Mouse (Mus musculus) urinary bladder, adult 2 months (tissue): Measurements from ENCODE around the gene Mfsd5. TPM values are rescaled to one million over a fixed set of nuclear protein-coding genes. Genes with fewer than 3 reads are reported as not detected.
A peak's percentile ranks its signal among the peaks of the same experiment; 100 is the strongest.

ENCODE experiments used
- DNase-seq: peaks from one replicate; pipeline ENCODE4 v3.0.0; 2022; ENCODE audit warnings: low spot score
- polyA plus RNA-seq: library from polyadenylated mRNA; depleted of rRNA; stranded (reverse); fragments of >200 nt; gene quantifications from 2 replicates; pipeline ENCODE4 v1.2.3, GENCODE M21; 2012; rRNA removed

The Mfsd5 gene
- polyA plus RNA-seq, 1 experiment = 64.4 TPM

- no peak for DNase-seq
These were observed 3.4 kb downstream of the Mfsd5 start for GRCm38 (mm10) chr15:102282463-102283292.

GRCm38 (mm10) chr15:102283648-102284047 lies 4.4 kb downstream of the Mfsd5 start:
- DNase-seq = no peak

GRCm38 (mm10) chr15:102287395-102287794 lies 8.1 kb downstream of the Mfsd5 start:
- no peak for DNase-seq

GRCm38 (mm10) chr15:102295633-102296367 lies 16.5 kb downstream of the Mfsd5 start, which contains the start of gene Espl1:
Gene Espl1, plus strand, starts transcription at chr15:102296266.
- DNase-seq = peak; percentile 76

GRCm38 (mm10) chr15:102296368-102297006 lies 17.2 kb downstream of the Mfsd5 start:
- DNase-seq = no peak

- DNase-seq = no peak
These were observed 23.3 kb downstream of the Mfsd5 start for GRCm38 (mm10) chr15:102302542-102302941.

- DNase-seq = no peak
These were observed 29.5 kb downstream of the Mfsd5 start for GRCm38 (mm10) chr15:102308717-102309116.

GRCm38 (mm10) chr15:102310074-102310845 lies 31.0 kb downstream of the Mfsd5 start:
- no peak for DNase-seq

GRCm38 (mm10) chr15:102311489-102311888 lies 32.2 kb downstream of the Mfsd5 start:
- no peak for DNase-seq

- DNase-seq = no peak
These were observed 36.0 kb downstream of the Mfsd5 start for GRCm38 (mm10) chr15:102315292-102315691.

GRCm38 (mm10) chr15:102316263-102316662 lies 37.0 kb downstream of the Mfsd5 start:
- no peak for DNase-seq

GRCm38 (mm10) chr15:102324654-102325473 lies 45.6 kb downstream of the Mfsd5 start:
- DNase-seq = no peak

GRCm38 (mm10) chr15:102326022-102326576 lies 46.8 kb downstream of the Mfsd5 start, which contains the start of gene Pfdn5:
Gene Pfdn5, plus strand, starts transcription at chr15:102326116.
- peak; percentile 71 for DNase-seq

GRCm38 (mm10) chr15:102326892-102327291 lies 47.6 kb downstream of the Mfsd5 start:
- no peak for DNase-seq

Other genes starting within 250 kb of the Mfsd5 start
- 121 and 170 TPM in 2 replicates for gene Eif4b, start 205.7 kb upstream of the Mfsd5 start, polyA plus RNA-seq
- 69.2 and 107 TPM in 2 replicates for gene Tns2, start 179.0 kb upstream of the Mfsd5 start, polyA plus RNA-seq
- gene Spryd3, start 143.2 kb upstream of the Mfsd5 start, polyA plus RNA-seq = 43.7 and 50.0 TPM in 2 replicates
- gene Igfbp6, start 135.1 kb upstream of the Mfsd5 start, polyA plus RNA-seq = 260 TPM in 2 replicates
- 0.59 and 0.89 TPM in 2 replicates for gene Soat2, start 128.9 kb upstream of the Mfsd5 start, polyA plus RNA-seq
- gene Zfp740, start 76.2 kb upstream of the Mfsd5 start, polyA plus RNA-seq = 62.9 and 67.8 TPM in 2 replicates
- gene Csad, start 74.7 kb upstream of the Mfsd5 start, polyA plus RNA-seq = 92.4 and 102 TPM in 2 replicates
- 7.0 and 13.2 TPM in 2 replicates for gene Itgb7, start 47.5 kb upstream of the Mfsd5 start, polyA plus RNA-seq
- gene Rarg, start 21.9 kb upstream of the Mfsd5 start, polyA plus RNA-seq = 72.2 and 76.7 TPM in 2 replicates
- 0.56 and 0.59 TPM in 2 replicates for gene Gm9918, start 8.9 kb upstream of the Mfsd5 start, polyA plus RNA-seq
- gene Espl1, start 16.8 kb downstream of the Mfsd5 start, polyA plus RNA-seq = 1.7 and 1.9 TPM in 2 replicates
- gene Pfdn5, start 46.7 kb downstream of the Mfsd5 start, polyA plus RNA-seq = 396 and 519 TPM in 2 replicates
- gene Myg1, start 52.3 kb downstream of the Mfsd5 start, polyA plus RNA-seq = 54.1 and 59.1 TPM in 2 replicates
- gene Aaas, start 71.3 kb downstream of the Mfsd5 start, polyA plus RNA-seq = 19.1 and 21.4 TPM in 2 replicates
- gene Sp7, start 87.7 kb downstream of the Mfsd5 start, polyA plus RNA-seq = 0.15 and 0.21 TPM in 2 replicates
- gene Sp1, start 126.7 kb downstream of the Mfsd5 start, polyA plus RNA-seq = 19.1 and 24.2 TPM in 2 replicates
- gene Amhr2, start 165.9 kb downstream of the Mfsd5 start, polyA plus RNA-seq = 0.53 and 0.62 TPM in 2 replicates
- 145 and 166 TPM in 2 replicates for gene Prr13, start 179.6 kb downstream of the Mfsd5 start, polyA plus RNA-seq
- gene Pcbp2, start 191.1 kb downstream of the Mfsd5 start, polyA plus RNA-seq = 328 and 432 TPM in 2 replicates
- not detected in 2 replicates for gene Gm10337, start 224.3 kb downstream of the Mfsd5 start, polyA plus RNA-seq
- gene Map3k12, start 237.6 kb downstream of the Mfsd5 start, polyA plus RNA-seq = 13.1 and 13.7 TPM in 2 replicates
- 55.0 and 72.5 TPM in 2 replicates for gene Tarbp2, start 238.7 kb downstream of the Mfsd5 start, polyA plus RNA-seq
- 8.1 and 8.2 TPM in 2 replicates for gene Npff, start 245.5 kb downstream of the Mfsd5 start, polyA plus RNA-seq